Mouse (Mus musculus) G1E (cell line): Measurements from ENCODE around the gene Tek. TPM values are rescaled to one million over a fixed set of nuclear protein-coding genes. Genes with fewer than 3 reads are reported as not detected.

Source experiments
- ATAC-seq: 2 replicates; pipeline ENCODE4 v1.8.0; 2016; ENCODE audit warnings: mild to moderate bottlenecking; ENCODE audit not compliant: insufficient number of reproducible peaks, poor library complexity, low FRiP score, severe bottlenecking; ENCODE audit errors: extremely low read depth
- DNase-seq: peaks from one replicate; pipeline ENCODE4 v3.0.0; 2012; ENCODE audit warnings: low spot score
- H3K27me3 ChIP-seq: 2 replicates; pipeline ENCODE4 v1.6.1; 2012; ENCODE audit warnings: mild to moderate bottlenecking, low read length, inconsistent platforms; ENCODE audit not compliant: insufficient read depth
- H3K36me3 ChIP-seq: replicated peaks from 2 replicates; pipeline ENCODE3; 2012; ENCODE audit warnings: mild to moderate bottlenecking, inconsistent platforms
- H3K4me1 ChIP-seq: 2 replicates; pipeline ENCODE4 v1.6.1; 2012; ENCODE audit warnings: low read depth, low read length, inconsistent platforms, mixed read lengths; ENCODE audit not compliant: insufficient read depth
- H3K4me3 ChIP-seq: 2 replicates; pipeline ENCODE4 v1.5.1; 2012; ENCODE audit warnings: low read depth, mild to moderate bottlenecking, inconsistent platforms, low read length, moderate library complexity, mixed read lengths
- H3K9me3 ChIP-seq: replicated peaks from 2 replicates; pipeline ENCODE4 v1.6.1; 2012; ENCODE audit warnings: inconsistent platforms
- CTCF ChIP-seq: IDR thresholded peaks from 2 replicates; pipeline ENCODE4 v1.5.1; 2012; ENCODE audit warnings: low read depth, low read length, inconsistent platforms, mixed read lengths
- GATA1 ChIP-seq: IDR thresholded peaks from 2 replicates; pipeline ENCODE4 v1.6.1; 2012; ENCODE audit warnings: borderline replicate concordance, low read length, inconsistent platforms, mixed read lengths
- GATA2 ChIP-seq: IDR thresholded peaks from 2 replicates; pipeline ENCODE4 v1.6.1; 2012; ENCODE audit warnings: low read depth, low read length, inconsistent platforms, borderline replicate concordance
- POLR2AphosphoS5 ChIP-seq: IDR thresholded peaks from 2 replicates; pipeline ENCODE4 v1.6.1; 2012; ENCODE audit warnings: low read depth, low read length, inconsistent platforms; ENCODE audit not compliant: insufficient replicate concordance
- TAL1 ChIP-seq: conservative IDR thresholded peaks from 2 replicates; pipeline ENCODE4 v1.6.1; 2012; ENCODE audit warnings: low read depth, low read length, inconsistent platforms, mixed read lengths
- polyA plus RNA-seq: library from polyadenylated mRNA; stranded (reverse); fragments of >175 nt; gene quantifications from 2 replicates; pipeline ENCODE4 v1.2.3, GENCODE M21; 2012
- total RNA-seq, 2 experiments: library from RNA; stranded (forward) in 1 of 2; stranded (reverse) in 1 of 2; fragments of 200-1000 nt in 1 of 2; fragments of >200 nt in 1 of 2; fragmentation: Nextera tagmentation in 1 of 2; gene quantifications; 2 replicates each; pipeline ENCODE4 v1.2.3; 2014 to 2017

Gene Tek
- total and polyA plus RNA-seq, 3 experiments, result 0.05 TPM; not detected in 2

DNA sequence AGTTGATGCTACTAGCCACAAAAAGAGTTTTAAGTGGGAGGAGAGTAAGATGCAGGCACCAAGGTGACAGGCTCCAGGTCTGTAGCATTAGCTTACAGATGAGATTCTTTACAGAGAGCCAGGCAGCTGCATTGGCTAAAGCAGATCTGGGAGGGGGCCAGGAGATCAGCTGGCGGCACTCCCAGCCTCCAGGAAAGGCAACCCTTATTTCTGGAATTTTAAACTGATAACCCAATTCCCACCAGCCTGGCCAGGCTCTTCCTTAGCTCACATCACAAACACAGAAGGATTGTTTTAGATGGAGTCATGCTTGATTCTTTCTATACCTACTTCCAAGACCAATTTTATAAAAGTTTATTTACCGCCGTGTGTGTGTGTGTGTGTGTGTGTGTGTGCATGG, 6.7 kb downstream of the Tek start:
- H3K4me1 ChIP-seq, result no peaks in the 10 kb centered on the region
- ATAC-seq (no peak), DNase-seq (no peak)
- no peak overlapping the region for H3K4me3 ChIP-seq
- H3K27me3 ChIP-seq, result no peaks in the 10 kb centered on the region
- H3K9me3 ChIP-seq, result no peaks in the 10 kb centered on the region
- no peaks in the 10 kb centered on the region for H3K36me3 ChIP-seq
- no peak for TF ChIP-seq POLR2AphosphoS5
- TF ChIP-seq TAL1, result no peak

DNA sequence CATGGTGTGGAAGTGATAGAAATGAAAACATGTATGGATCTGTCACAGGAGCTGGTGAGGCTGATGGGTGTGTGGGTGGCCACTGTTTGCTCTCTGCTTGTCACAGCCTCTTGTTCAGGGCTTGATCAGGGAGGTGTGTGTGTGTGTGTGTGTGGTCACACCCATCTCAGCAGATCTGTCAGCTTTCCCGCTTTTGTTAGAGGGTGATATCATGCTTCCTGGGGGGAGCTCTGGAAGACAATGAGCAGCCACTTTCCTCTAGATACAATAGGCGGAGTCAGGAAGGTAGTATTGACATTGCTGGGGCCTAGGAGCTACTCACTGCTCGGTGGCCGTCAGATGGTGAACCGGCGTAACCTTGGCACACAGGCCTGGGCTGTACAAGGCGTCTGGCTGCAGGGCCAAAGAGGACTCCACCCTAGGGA, 7.3 kb downstream of the Tek start:
- ATAC-seq (no peak), DNase-seq (no peak)
- no peaks in the 10 kb centered on the region for H3K9me3 ChIP-seq
- H3K27me3 ChIP-seq, result no peaks in the 10 kb centered on the region
- TF ChIP-seq CTCF (no peak), GATA1 (no peak), POLR2AphosphoS5 (no peak), TAL1 (no peak), GATA2 (no peak)
- H3K4me1 ChIP-seq, result no peaks in the 10 kb centered on the region
- no peaks in the 10 kb centered on the region for H3K36me3 ChIP-seq
- no peak overlapping the region for H3K4me3 ChIP-seq

DNA sequence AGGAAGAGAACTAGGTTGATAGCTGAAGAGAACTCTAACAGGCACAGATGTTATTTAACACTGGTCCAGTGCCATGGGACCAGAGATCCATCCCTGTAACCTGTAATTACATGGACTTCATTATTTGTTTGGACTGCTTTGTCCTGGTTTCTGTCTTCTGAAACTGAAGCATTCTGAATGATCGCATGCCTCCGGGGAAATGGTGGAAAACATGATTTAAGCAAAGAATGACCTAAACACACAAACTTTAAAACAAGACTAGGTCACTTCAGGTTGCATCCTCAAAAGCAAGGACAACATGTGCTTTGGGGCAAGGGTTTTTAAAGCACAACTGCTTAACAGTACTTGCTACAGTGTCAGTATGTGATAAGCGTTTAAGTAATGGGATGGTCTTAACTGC, 8.2 kb downstream of the Tek start:
- ATAC-seq (no peak), DNase-seq (no peak)
- H3K4me1 ChIP-seq, result no peaks in the 10 kb centered on the region
- H3K9me3 ChIP-seq, result no peaks in the 10 kb centered on the region
- no peak overlapping the region for H3K4me3 ChIP-seq
- no peaks in the 10 kb centered on the region for H3K27me3 ChIP-seq
- H3K36me3 ChIP-seq, result no peaks in the 10 kb centered on the region
- TF ChIP-seq POLR2AphosphoS5 (no peak), GATA1 (no peak), GATA2 (no peak), TAL1 (no peak), CTCF (no peak)

DNA sequence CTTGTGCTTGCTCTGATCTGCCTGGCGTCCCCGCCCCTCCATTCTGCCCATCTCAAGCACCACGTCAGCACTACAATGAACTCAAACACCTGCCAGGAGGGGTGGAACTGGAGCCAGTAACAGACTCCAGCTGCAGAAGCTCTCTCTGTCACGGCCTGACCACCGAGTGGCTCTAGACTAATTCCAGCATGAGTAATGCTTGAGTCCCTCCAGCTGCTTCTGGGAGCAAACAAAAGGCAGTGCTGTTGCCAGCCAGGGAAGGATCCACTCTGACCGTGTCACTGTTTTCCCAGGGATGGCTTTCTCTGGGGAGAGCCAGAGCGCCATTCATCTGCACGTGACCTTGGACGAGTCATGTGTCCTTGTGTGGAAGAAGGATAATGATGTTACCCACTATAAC, 13.4 kb downstream of the Tek start:
- TF ChIP-seq GATA2 (no peak), POLR2AphosphoS5 (no peak), GATA1 (no peak), TAL1 (no peak), CTCF (no peak)
- DNase-seq (no peak), ATAC-seq (no peak)
- no peaks in the 10 kb centered on the region for H3K4me1 ChIP-seq
- H3K9me3 ChIP-seq, result no peaks in the 10 kb centered on the region
- H3K27me3 ChIP-seq, result no peaks in the 10 kb centered on the region
- H3K36me3 ChIP-seq, result no peaks in the 10 kb centered on the region
- no peak overlapping the region for H3K4me3 ChIP-seq

DNA sequence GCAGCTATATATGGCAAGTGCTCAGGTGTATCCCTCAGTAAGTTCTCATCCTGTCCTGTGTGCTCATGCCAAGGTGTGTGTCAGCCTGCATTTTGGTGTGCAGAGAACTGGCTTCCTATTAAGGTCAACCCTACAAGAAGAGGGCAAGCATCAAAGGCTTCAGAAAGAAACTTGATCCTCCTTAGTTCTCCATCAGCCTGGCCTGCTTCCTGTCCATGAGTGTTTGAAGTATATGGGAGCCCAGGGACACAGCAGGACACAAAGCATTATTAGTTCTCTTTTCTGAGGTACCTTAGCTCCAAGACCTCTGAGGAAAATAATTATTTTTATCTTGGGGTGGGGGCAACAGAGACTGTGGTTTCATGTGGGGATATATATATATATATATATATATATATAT, 26.1 kb downstream of the Tek start:
- H3K36me3 ChIP-seq, result no peaks in the 10 kb centered on the region
- H3K4me1 ChIP-seq, result no peaks in the 10 kb centered on the region
- ATAC-seq (no peak), DNase-seq (no peak)
- TF ChIP-seq CTCF, result no peak
- TF ChIP-seq POLR2AphosphoS5, result no peak
- TF ChIP-seq TAL1, result no peak
- no peak for TF ChIP-seq GATA2
- no peak for TF ChIP-seq GATA1
- no peak overlapping the region for H3K4me3 ChIP-seq
- no peaks in the 10 kb centered on the region for H3K9me3 ChIP-seq
- H3K27me3 ChIP-seq, result no peaks in the 10 kb centered on the region

DNA sequence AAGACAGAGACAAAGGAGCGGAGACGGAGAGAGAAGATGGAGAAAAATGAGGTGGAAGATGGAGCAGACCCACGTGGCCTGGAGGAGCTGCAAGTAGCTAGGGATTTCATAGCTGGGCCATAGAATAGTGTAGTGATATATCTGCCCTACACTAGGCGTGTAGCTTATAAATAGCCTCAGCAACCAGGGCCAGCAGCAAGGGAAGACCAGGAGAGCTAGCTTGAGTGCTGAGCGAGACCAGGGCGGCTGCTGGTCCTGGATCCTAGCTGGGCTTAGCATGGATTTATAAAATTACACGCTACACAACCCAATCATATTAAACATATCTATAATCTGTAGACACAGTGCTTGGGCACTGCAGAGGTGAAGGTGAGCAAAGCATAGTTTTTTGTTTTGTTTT, 27.1 kb downstream of the Tek start:
- Histone ChIP-seq H3K9me3 (no peaks in the 10 kb centered on the region), H3K27me3 (no peaks in the 10 kb centered on the region), H3K36me3 (no peaks in the 10 kb centered on the region), H3K4me3 (no peak overlapping the region), H3K4me1 (no peaks in the 10 kb centered on the region)
- DNase-seq (no peak), ATAC-seq (no peak)
- TF ChIP-seq CTCF (no peak), POLR2AphosphoS5 (no peak), TAL1 (no peak), GATA2 (no peak), GATA1 (no peak)

DNA sequence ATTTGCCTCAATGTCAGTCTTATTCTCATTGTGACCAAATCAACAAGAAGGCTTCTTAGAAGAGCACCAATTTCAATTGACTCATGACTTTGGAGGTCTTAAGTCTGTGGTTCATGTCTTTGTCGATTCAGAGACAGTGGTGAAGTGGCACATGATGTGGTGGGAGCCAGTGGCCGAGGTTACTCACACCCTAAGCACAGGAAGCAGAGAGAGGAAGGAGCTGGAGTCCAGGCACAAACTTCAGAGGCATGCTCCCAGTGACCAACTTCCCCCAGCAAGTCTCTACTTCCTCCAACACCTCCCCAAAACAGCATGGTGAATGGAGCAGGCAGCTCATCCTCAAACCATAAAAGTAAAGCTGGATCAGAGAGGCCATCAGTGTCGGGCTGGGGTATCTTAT, 29.5 kb downstream of the Tek start:
- no peak for DNase-seq
- no peak for ATAC-seq
- no peak for TF ChIP-seq TAL1
- no peak for TF ChIP-seq GATA2
- TF ChIP-seq CTCF, result no peak
- TF ChIP-seq POLR2AphosphoS5, result no peak
- TF ChIP-seq GATA1, result no peak
- Histone ChIP-seq H3K9me3 (no peaks in the 10 kb centered on the region), H3K36me3 (no peaks in the 10 kb centered on the region), H3K4me1 (no peaks in the 10 kb centered on the region), H3K4me3 (no peak overlapping the region), H3K27me3 (no peaks in the 10 kb centered on the region)
